In the genomic region with DNA sequence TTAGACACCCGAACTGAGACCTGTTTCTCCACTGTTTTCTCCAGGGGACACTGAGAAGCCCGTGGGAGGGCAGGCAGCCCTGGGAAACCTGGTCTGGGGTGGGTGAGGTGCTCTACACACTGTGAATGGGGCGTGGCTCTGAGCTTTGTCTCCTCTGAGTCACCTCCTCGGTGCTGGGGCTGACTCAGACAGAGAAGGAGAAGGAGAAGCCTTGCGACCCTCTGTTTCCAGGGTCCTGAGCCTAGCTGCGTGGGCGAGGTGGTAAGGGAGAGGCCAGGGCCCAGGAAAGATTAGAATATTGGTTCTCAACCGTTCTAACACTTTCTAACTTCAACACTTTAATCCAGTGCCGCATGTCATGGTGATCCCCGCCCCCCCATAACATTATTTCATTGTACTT, we compare ENCODE assay signal across 22 mouse cellular contexts. TPM values are rescaled to one million over a fixed set of nuclear protein-coding genes. Genes with fewer than 3 reads are reported as not detected.
DNase-seq lines count a peak whose midpoint lies in the region; TF ChIP-seq lines count a peak whose summit lies in the region.
"Had no signal": no experiment of that assay in that cellular context is flagged by ENCODE, and none has a peak within 500 bp of the region (broad histone marks: within the 10 kb centered on the region; RNA-seq: fewer than 3 reads in every experiment).

No protein-coding gene starts in this region.

- no peaks in the 10 kb centered on the region for H3K36me3 ChIP-seq in myocyte (ENCODE audit: control insufficient read depth, insufficient read depth)
- H3K36me3 ChIP-seq: embryonic facial prominence, embryonic 15.5 days; hindbrain, embryonic 12.5 days; lung, embryonic 15.5 days; neural tube, embryonic 13.5 days had no signal

- no peaks in the 10 kb centered on the region for H3K79me2 ChIP-seq in myocyte (ENCODE audit: control insufficient read depth, insufficient read depth)

- peak overlapping the region; percentile 28 for H3K4me2 ChIP-seq in myocyte (ENCODE audit: low read depth)
- H3K4me2 ChIP-seq: embryonic facial prominence, embryonic 15.5 days; heart, embryonic 11.5 days; hindbrain, embryonic 12.5 days; lung, embryonic 15.5 days; midbrain, embryonic 11.5 days; neural tube, embryonic 13.5 days had no signal

- no peaks in the 10 kb centered on the region for H3K27me3 ChIP-seq in myocyte (ENCODE audit: control insufficient read depth, insufficient read depth, insufficient read length)
- H3K27me3 ChIP-seq: hindbrain, embryonic 12.5 days; lung, embryonic 15.5 days; neural tube, embryonic 13.5 days had no signal

- H3K4me3 ChIP-seq in myocyte, result no peak overlapping the region
- H3K4me3 ChIP-seq: embryonic facial prominence, embryonic 15.5 days; hindbrain, embryonic 12.5 days; layer of hippocampus, adult 2 months; lung, embryonic 15.5 days; neural tube, embryonic 13.5 days had no signal

- TF ChIP-seq POLR2A in myocyte (IDR thresholded peaks at IDR 0.05; ENCODE audit: insufficient read length, low read depth), result no peak

- H3ac ChIP-seq in myocyte (ENCODE audit: control insufficient read depth, insufficient read length), result no peak overlapping the region

- peak; percentile 29 for DNase-seq in urinary bladder, postnatal 14 days (ENCODE audit: low spot score)
- DNase-seq in urinary bladder, adult 2 months (ENCODE audit: low spot score), result no peak
- DNase-seq in NIH3T3 (ENCODE audit: low read depth), result peak; percentile 65
- no peak for DNase-seq in right cerebral cortex, adult 2 months (ENCODE audit: low spot score in 2 of 2)
- DNase-seq in spleen, postnatal 14 days (ENCODE audit: low spot score in 2 of 2), result no peak
- no peak for DNase-seq in cerebellum, adult 18-20 months
- DNase-seq: adrenal gland, postnatal 10 days; cerebellum, adult 11-12 months; cerebellum, postnatal 25 days; forebrain, postnatal 0 days; heart, postnatal 10 days; layer of hippocampus, postnatal 36 days; right cerebral cortex, adult 18-20 months; spleen, adult 18-20 months had no signal

TF ChIP-seq in myocyte, 11 proteins besides CTCF, POLR2A, EP300 and RAD21:
- TF ChIP-seq CEBPB (IDR thresholded peaks at IDR 0.05; ENCODE audit: insufficient read depth, poor library complexity, severe bottlenecking), result no peak
- no peak for TF ChIP-seq POLR2AphosphoS2 (IDR thresholded peaks at IDR 0.05; ENCODE audit: insufficient read length, low read depth)
- no peak for TF ChIP-seq MYOD1 (IDR thresholded peaks at IDR 0.05; ENCODE audit: control insufficient read depth in 1 of 3, insufficient read length in 2 of 3, low read depth in 2 of 3)
- no peak for TF ChIP-seq E2F4 (IDR thresholded peaks at IDR 0.05; ENCODE audit: insufficient read depth)
- no peak for TF ChIP-seq TCF12 (IDR thresholded peaks at IDR 0.05; ENCODE audit: insufficient read depth, poor library complexity, severe bottlenecking)
- no peak for TF ChIP-seq MYOG (IDR thresholded peaks at IDR 0.05; ENCODE audit: control insufficient read depth in 1 of 3, insufficient read depth in 1 of 3, insufficient read length in 2 of 3, low read depth in 2 of 3)
- no peak for TF ChIP-seq SRF (IDR thresholded peaks at IDR 0.05; ENCODE audit: control insufficient read depth, insufficient read length, low read depth)
- TF ChIP-seq USF1 (IDR thresholded peaks at IDR 0.05; ENCODE audit: low read depth), result no peak
- no peak for TF ChIP-seq REST (IDR thresholded peaks at IDR 0.05; ENCODE audit: insufficient read depth, insufficient read length)
- no peak for TF ChIP-seq TCF3 (IDR thresholded peaks at IDR 0.05; ENCODE audit: insufficient read length, low read depth)
- TF ChIP-seq MAX (IDR thresholded peaks at IDR 0.05; ENCODE audit: low read depth), result no peak

RNA-seq across cellular contexts. Expression of a gene that starts 46.9 kb away (rescaled TPM):
- 0.21 and 0.60 TPM in 2 replicates for polyA plus RNA-seq in urinary bladder, adult 2 months (2012; rRNA removed)
- 19.6 TPM for polyA plus RNA-seq in myocyte (2012; fragmentation: generic; extraction: Trizol)
- polyA plus RNA-seq: forebrain, postnatal 0 days; heart, embryonic 11.5 days; midbrain, embryonic 11.5 days had no signal

Comparison
In these comparisons a context has a peak if more than half of its experiments do, and no peak if none do; other contexts are left out.
1. DNase-seq: peak in urinary bladder, postnatal 14 days (single experiment) and NIH3T3 (single experiment); none in urinary bladder, adult 2 months (single experiment), right cerebral cortex, adult 2 months (0 of 2), spleen, postnatal 14 days (0 of 2) and cerebellum, adult 18-20 months (0 of 2).
2. RNA of a gene that starts 46.9 kb away (polyA plus RNA-seq): 19.6 TPM in myocyte (single experiment); 0.21 to 0.60 TPM in urinary bladder, adult 2 months; every median in the first group is over 10 times any median in the second.